Mouse (Mus musculus): Measurements from ENCODE around the gene Ppp4c.

Gene Ppp4c

DNA sequence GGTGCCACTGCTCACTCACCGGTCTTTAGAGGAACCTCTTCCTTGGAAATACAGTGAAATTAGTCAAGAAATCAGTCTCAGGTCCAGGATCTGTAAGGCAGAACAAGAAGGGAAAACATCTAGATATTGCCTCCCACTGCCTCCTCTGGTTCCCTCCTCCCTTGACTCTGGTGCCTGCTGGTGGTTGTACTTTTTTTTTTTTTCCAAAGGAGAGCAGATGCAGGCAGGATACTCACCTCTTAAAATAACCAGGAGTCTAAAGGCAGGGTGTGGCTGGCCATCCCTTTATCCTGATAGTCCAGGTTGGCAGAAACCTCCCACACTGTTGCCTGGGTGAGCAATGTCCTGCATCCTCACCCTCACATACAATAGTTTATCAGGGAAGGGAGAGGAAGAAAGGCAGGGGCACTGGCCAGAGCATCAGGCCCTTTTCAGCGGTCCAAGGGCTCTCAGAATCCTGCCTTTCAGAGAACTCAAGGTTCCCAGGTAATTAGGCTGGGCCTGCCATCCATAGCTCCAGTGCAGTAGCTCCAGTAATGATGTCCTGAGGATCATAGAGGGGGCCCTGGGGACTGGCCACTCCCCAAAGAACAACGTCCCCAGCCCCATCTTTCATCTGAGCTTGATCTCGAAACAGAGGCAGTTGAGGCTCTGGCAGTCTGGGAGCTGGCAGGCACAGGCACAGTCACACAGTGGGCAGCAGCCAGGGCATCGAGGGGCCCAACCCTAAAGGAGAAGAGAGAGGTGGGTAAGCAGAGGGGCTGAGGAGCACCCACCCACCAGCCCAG lies 8.2 kb upstream of the Ppp4c start:
- no peak for DNase-seq

DNA sequence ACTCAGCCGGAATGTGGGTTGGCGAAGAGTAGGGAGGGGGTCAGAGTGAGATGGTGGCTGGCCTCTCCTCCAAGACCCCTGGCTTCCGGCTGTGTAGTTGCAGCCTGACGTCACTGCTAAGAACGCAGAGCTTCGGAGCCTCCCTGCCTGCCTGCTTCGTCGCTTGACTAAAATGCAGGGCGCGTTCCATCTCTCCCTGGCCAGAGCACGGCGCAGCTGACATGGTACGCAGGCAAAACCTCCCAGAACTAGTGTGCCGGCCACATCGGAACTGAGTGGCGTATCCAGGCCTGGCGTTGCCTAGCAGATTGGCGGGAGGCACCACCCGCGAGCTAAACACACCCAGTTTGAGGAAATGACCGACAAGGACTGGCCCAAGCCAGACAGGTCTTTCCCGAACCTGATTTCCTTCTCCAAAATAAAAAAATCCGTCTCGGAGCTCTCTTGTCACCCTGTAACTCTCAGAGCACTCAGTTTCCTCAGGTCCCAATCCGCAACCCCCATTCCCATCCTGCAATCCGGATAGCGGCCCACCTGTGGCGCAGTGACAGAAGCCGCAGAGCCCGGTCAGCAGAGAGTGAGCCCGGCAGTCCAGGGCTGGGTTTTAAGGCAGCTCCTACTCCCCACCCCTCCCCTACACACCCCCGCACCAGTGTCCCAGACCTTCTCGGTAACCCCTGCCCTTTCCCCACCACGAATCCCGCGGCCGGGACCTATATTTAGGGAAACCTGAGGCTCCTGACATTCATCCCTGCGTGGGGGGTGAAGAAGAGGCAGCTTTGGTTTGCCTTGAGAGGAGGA lies 7.4 kb upstream of the Ppp4c start:
- DNase-seq: no peak

DNA sequence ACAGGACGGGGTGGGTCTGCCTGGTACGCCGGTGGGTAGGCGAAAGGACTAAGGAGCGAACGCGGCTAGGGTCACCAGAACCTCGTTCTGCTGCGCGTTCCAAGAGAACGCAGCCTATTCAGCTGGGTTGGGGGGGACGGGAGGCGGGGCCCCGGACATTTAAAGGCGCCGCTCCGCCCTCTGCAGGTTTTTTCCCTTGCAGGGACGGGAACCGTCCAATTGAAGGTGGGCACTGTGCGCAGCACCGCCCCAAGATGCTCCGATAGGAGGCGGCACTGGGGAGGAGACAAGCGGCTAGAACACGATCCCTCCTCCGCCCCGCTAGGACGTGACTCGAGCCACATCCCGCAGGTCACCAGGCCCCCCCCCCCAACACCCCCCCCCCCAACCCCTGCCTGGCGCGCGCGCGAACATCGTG lies 6.8 kb upstream of the Ppp4c start:
- peak; percentile 97 to 99 for DNase-seq

DNA sequence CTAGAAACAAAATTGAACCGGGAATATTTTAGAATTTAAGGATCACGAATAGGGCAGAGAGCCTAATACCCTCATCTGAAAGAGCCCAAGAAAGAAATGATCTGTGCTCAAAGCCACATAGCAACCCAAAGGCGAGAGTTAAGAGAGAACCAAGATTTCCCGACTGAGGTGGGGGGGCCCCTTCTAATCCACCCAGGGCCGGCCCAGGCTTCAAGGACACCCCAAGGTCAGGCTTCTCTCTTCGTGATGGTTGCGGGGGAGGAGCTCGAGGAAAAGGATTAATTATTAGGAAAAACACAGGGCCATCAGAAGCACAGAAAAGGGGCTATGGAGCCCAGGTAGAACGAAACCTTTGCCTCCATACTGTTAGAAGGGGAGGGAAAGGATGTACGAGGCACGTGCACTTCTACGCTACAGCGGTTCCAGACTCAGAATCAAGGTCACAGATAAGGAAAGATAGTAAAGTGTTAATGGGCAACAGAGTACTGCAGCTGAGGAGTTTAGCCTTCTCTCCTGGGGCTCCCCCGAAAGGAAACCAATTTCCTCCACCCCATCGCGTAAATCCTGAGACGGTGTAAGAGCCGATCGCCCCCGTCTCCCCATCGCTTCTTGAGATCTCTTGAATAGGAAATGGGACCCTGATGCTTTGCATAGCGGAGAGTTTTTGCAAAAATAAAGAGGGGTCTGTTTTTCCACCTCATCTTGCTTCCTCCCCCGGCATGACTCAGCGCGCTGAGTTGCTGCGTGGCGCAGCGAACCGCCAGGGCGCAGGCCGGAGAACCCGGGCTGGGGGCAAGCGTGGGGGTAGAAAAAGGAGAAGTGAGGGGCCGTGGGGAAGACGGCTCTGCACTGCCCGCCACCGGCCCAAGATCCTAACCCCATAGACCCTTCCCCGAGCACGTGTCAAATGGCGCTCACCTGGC lies 6.1 kb upstream of the Ppp4c start:
- DNase-seq: peak; percentile 37 to 71

DNA sequence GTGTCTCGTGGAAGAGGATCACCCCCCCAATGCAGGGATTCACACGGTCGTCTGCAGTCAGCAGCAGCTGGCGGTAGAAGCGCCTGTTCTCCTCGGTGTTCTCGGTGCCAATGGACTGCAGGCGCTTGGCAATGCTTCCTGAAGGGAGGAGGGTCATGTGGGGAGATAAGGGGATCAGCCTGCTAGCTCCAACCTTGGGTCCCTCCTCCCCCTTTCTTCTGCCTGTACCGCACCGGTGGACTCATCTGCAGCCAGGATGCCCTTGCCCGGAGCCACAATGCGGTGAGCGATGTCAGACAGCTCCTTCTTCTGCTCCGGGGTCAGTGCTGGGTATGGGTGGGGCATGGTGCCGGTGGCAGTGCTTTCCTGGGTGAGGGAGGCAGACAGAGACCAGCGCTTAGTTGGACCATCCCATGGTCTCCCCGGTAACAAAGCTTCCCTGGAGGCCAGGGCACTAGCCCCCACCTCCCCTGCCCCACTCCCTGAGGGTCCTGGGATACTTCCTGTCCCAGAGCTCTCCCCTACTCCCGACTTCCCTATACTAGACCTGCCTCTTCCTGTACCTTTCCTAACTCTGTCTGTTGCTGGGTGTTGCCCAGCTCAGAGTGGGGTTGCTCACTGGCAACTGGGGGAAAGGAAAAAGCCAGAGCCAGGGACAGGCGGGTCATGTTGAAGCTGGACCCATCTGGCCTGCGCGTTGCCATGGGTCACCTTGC lies 5.3 kb upstream of the Ppp4c start, which contains the start of gene Fam57b:
TSS of gene Fam57b (plus strand) at position 258 of the 716 bp plus-strand sequence.
- DNase-seq: peak in 1 of 2 experiments; percentile 41

DNA sequence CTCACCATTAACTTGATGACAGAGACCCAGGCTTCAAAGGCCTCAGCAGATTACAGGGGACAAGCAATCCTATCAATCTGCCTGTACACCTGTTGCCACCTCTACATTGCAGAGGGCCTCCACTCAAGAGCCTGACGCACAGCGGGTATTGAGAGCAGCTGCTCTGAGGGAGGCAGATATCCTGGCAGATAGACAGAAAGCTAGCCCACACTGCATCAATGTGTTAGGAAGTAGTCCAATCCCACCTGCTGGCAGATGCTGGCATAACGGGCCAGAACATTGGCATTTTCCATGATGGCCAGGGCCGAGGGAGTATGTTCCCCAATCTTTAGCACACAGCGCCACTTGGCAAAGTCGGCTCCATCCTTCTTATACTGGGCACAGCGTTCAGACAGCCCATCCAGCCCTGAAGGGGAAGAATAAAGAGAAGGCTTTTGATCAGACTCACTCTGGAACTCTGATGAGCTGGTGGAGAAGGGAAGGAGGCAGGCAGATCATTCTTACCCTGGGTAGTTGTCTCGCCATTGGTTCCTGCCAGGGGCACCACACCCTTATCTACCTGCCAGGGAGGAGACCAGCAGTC lies 4.1 kb upstream of the Ppp4c start:
- peak in 1 of 2 experiments; percentile 53 for DNase-seq

DNA sequence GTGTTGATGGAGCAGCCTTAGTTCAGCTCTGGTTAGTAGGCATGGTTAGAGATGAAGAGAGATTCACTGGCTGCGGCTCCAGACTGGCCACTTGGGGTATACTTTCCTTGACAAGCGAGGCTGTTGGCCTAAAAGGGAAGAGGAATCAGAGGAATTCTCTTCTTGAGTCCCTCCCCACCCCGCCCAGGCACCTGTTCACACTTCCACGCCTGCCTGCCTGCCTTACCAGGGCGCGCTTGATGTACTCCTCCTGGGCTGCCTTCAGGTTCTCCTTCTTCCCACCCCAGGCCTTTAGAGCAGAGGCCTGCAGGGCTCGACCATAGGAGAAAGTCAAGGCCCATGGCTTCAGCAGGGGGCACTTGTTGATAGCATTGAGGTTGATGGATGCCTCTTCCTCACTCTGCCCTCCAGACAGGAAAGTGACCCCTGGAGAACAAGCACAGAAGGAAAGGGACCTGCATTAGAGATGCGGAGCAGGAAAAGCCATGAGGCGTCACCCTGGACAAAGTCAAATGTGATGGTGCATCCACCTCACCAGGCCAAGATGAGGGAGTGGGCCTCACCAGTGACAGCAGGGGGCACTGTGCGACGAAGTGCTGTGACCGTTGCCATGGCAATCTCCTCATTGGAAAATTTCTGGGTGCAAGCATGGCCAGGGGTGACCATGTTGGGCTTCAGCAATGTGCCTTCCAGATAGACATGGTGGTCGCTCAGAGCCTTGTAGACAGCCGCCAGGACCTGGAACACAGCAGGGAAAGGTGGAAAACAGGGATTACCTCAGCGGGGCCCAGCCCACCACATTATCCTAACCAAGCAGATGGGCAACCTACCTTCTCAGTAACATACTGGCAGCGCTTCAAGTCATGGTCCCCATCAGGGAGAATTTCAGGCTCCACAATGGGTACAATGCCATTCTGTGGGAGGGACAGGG lies 3.4 kb upstream of the Ppp4c start:
- DNase-seq: no peak

DNA sequence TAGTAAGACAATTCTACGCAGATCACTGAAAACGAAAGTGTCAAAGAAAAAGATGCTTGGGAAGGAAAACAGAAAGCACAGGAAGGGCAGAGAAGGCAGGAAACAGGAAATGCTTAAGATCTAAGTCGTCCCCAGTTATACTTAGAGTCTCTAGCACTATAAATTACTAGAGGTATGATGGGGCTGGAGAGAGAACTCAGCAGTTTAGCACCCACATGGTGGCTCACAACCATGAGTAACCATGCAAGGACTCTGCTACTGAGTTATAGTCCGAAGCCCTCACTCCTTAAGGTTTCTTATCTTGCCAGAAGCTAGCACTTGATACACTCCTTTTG lies 1.9 kb upstream of the Ppp4c start:
- DNase-seq: no peak

DNA sequence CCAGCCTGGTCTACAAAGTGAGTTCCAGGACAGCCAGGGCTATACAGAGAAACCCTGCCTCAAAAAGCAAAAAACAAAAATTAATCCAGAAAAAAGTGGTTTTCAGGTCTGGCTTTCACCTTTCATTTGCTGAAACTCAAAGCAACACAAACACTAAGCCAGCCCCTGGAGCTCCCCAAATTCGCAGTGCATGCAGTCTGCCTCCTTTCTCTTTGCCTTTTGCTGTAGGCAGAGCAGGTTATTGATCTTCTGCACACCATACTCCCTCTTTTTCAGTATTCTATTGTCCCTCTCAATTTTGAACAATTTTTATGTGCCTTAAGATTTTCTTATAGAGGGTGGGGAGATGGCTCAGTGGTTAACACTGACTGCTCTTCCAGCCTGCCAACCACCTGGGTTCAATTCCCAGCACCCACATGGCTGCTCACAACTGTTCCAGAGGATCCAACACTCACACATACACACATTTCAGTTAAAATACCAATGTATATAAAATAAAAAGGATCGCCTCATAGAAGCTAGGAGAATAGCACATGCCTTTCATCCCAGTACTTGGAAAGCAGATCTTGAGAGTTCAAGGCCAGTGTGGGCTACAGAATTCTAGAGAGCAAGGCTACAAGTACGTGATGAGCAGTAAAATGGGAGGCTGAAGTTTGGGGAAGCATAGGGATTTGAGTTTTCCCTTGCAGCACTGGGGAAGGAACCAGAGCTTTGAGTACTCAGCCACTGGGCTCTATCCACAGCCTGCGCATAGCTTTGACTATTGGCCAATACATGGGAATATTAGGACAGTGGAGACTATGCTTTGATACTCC lies 1.4 kb upstream of the Ppp4c start:
- DNase-seq: no peak

DNA sequence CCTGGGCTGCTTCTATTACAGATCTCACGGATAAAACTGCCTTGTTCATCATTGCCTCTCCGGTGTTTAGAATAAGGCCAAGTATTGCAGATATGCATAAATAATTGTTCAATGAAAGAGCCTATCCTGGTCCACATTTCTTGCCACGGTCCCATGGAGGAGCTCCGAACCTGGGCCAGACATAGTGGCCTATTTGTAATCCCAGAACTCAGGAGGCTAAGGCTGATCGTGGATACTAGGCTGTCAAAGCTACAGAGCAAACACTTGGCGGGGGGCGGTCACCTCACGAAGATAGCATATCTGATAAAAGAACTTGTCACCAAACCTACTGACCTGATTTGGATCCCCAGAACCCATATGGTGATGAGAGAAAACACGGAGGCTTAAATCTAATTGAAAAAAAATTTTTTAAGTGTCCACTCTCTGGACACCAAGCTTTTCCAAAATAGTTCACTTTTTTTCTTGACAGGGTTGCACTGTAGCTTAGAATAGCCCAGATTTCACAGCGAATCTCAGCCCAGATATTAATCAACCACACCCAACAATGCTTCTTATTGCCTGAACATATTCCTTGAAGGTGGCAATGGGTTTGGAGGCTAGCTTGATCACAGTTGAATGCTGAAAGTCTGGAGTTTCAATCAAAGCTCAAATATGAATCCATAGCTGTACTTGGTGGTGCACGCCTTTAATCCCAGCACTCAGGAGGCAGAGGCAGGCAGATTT lies 586 bp upstream of the Ppp4c start:
- no peak for DNase-seq

DNA sequence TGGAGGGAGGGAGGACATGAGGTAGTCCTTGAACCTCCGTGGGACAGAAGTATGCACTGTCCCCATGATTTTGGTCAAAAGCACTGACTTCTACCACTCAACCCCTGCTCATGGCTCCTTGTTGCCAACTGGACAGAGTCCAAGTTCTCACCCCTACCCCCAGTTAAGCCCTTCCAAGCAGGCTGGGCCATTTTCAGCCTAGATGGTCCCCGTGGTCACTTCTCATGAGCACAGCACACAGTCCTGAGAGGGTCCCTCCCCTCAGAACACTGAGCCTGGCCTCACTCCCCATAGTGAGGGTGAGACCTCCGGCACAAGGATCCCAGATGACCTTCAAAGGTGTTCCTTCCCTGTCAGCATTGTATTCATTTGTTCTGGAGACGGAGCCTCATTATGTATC lies 3.2 kb downstream of the Ppp4c start:
- DNase-seq: no peak

DNA sequence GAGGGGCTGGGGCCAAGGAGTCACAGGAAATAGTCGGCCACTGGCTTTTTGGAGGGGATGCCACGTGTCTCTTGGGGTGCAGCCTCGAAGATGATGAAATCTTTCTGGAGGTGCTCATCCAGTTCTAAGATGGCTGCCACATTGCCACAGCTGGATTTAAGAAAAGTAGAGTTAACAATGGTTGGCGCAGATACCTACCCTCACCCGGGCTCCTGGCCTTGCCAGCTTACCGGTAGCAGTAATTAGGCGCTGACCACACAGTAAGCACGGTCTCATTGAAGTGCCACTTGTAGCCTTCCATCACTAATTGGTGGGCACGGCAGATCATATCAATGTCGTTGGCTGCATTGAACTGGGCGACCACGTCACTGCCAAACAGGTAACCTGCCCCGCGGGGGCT lies 6.2 kb downstream of the Ppp4c start:
- no peak for DNase-seq

DNA sequence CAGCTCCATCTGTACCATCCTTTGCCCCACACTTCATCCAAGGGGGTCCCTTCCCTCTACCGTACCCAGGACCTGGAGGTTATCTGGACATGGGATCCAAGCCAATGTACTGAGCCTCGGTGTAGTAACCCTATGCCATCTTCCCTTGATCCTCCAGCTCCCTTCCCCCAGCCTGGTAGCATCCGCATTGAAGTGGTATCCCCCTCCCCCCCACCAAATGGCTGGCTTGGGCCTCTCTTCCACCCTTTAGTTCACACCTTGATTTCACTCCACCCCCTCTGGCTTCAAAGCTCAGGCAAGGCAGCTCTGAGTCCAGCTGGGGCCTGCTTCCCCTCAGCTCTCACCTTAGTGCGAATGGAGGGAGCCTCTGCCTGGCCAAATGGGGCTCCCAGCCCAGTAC lies 7.2 kb downstream of the Ppp4c start:
- no peak for DNase-seq

DNA sequence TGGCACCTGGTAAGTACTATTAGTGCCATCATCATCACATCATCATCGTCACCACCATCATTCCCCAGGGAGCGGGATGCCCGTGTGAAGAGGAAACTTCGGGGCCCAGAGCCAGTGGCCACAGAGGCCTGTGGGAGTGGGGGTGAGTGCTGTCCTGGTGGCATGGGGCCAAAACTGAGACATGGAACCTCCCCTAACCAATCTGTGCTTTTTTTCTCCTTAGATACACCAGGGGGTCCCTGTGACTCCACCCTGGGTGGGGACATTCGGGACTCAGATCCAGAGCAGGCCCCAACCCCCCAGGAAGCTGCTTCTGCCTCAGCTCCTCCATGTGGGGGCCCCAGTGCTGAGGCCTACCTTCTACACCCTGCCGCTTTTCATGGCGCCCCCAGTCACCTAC lies 7.8 kb downstream of the Ppp4c start:
- DNase-seq: no peak

DNA sequence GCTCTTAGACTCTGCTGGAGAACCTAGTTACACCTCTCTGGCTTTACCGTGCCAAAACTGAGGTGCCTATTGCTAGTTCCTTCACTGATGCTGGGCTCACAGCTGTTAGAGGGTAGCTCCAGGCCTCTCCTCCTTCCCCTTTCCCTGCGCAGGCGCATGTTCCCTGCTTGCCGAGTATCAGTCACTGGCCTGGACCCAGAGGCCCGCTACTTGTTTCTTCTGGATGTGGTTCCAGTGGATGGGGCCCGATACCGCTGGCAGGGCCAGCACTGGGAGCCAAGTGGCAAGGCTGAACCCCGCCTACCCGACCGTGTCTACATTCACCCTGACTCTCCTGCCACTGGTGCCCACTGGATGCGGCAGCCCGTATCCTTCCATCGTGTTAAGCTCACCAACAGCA lies 9.6 kb downstream of the Ppp4c start:
- DNase-seq: no peak

DNA sequence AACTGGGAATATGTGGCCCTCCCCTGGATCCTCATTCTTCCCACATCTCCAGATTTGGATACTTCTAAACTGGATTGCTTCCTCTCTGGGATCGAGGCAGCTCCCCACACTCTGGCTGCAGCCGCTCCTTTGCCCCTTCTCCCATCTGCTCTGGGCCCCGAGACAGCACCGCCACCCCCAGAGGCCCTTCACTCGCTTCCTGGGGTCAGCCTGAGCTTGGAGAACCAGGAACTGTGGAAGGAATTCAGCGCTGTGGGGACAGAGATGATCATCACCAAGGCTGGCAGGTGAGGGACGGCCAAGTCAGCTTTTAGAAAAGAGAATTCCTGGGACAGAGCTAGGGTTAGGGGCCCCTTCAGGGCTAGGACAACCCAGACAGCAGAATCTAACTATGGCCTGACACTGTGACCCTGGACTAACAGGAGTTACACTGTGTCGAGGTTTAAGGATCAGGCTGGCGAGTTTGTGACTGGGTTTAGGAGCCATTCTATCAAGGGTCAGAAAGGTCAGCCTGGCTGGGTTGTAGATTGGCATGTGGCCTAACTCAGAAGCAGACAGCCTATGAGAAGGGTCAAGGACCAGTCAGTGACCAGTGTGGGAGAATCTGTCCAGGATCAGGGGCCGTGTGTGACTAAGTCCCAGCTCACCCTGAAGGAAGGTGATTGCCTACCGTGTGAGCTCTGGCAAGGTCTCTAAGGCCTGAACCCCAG lies 10.5 kb downstream of the Ppp4c start:
- DNase-seq: no peak

DNA sequence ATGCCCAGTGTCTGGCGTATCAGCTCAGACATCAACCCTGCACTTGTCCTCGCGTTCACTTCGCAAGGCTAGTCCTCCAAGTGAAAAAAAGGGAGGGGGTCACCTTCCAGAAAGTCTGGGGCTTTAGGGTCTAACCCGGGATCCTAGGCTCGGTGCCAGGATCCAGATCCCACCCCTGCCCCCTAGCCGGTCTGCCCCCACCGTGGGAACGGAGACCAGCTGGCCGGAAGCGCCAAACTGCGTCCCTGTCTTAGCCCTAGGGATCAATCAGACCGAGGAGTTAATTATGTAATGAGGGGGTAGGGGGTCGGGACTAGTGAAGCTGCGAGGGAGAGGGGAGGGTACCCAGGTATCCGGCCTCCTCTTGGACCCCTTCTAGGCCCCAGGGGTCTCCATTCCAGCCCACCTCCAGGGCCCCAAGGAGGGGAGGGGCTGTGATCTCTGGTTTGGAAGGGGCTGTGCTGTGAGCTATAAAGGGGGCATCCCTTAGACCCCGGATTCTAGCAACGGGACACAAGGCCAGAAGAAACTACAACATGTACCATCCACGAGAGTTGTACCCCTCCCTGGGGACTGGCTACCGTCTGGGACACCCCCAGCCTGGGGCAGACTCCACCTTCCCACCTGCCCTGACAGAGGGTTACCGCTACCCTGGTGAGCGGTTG lies 11.2 kb downstream of the Ppp4c start, which contains the start of gene Tbx6:
TSS of gene Tbx6 (plus strand) at position 513 of the 665 bp plus-strand sequence.
- peak in 1 of 2 experiments; percentile 42 for DNase-seq

Measured in kidney, postnatal 36 days (tissue).